Mouse (Mus musculus): ENCODE results near the gene Nsg1. TPM values are rescaled to one million over a fixed set of nuclear protein-coding genes. Genes with fewer than 3 reads are reported as not detected.
A peak's percentile ranks its signal among the peaks of the same experiment; 100 is the strongest.

Gene Nsg1
- polyA plus RNA-seq (2012; fragmentation: generic; extraction: Trizol) = 39.7 TPM
- long read RNA-seq, experiment 1, transcript Nsg1-201 (5 exons, 2,581 nt) = major isoform, 75 of 93 reads
- long read RNA-seq, experiment 1, partial matches to known transcripts = 11 of 93 reads
- long read RNA-seq, experiment 1, other reads (novel, unspliced or antisense) = 7 of 93 reads
- long read RNA-seq, experiment 2, transcript Nsg1-201 (5 exons, 2,581 nt) = major isoform, 199 of 210 reads
- long read RNA-seq, experiment 2, partial matches to known transcripts = 7 of 210 reads
- long read RNA-seq, experiment 2, other reads (novel, unspliced or antisense) = 4 of 210 reads

- peak within 1 kb of the TSS; percentile 19 for H3ac ChIP-seq (ENCODE audit: control insufficient read depth, insufficient read length, low read depth)
- TF ChIP-seq CTCF (IDR thresholded peaks at IDR 0.05; ENCODE audit: control insufficient read depth, insufficient read depth, insufficient read length) (no peak), MYOD1 (IDR thresholded peaks at IDR 0.05; ENCODE audit: control insufficient read depth, insufficient read length, low read depth) (no peak), USF1 (IDR thresholded peaks at IDR 0.05; ENCODE audit: low read depth) (no peak), MAX (IDR thresholded peaks at IDR 0.05) (no peak), CEBPB (IDR thresholded peaks at IDR 0.05; ENCODE audit: low read depth) (no peak), MYOG (IDR thresholded peaks at IDR 0.05; ENCODE audit: control insufficient read depth, extremely low read depth, insufficient read length) (no peak), FOSL1 (IDR thresholded peaks at IDR 0.05; ENCODE audit: insufficient read depth, low read length, poor library complexity, severe bottlenecking) (no peak)
- no peaks in the 10 kb centered on the region for H3K79me3 ChIP-seq (ENCODE audit: low read depth)
- peak within 1 kb of the TSS; percentile 21 for H3K4me3 ChIP-seq (ENCODE audit: insufficient read depth, poor library complexity, severe bottlenecking)
- no peaks in the 10 kb centered on the region for H3K27me3 ChIP-seq (ENCODE audit: control insufficient read depth, insufficient read depth, insufficient read length)
- no peaks in the 10 kb centered on the region for H3K36me3 ChIP-seq (ENCODE audit: control insufficient read depth, insufficient read depth)
- H3K79me2 ChIP-seq (ENCODE audit: control insufficient read depth, insufficient read depth) = no peaks in the 10 kb centered on the region
These were observed at the start of gene Nsg1 for GRCm38 (mm10) chr5:38159634-38160413. TSS of gene Nsg1 (minus strand) at chr5:38159907.

- Histone ChIP-seq H3K4me3 (ENCODE audit: insufficient read depth, poor library complexity, severe bottlenecking) (no peak overlapping the region), H3K36me3 (ENCODE audit: control insufficient read depth, insufficient read depth) (peaks cover 29% of the 10 kb centered on the region), H3K79me3 (ENCODE audit: low read depth) (no peaks in the 10 kb centered on the region), H3K79me2 (ENCODE audit: control insufficient read depth, insufficient read depth) (no peaks in the 10 kb centered on the region), H3K27me3 (ENCODE audit: control insufficient read depth, insufficient read depth, insufficient read length) (no peaks in the 10 kb centered on the region), H3ac (ENCODE audit: control insufficient read depth, insufficient read length, low read depth) (no peak overlapping the region)
- TF ChIP-seq CTCF (IDR thresholded peaks at IDR 0.05; ENCODE audit: control insufficient read depth, insufficient read depth, insufficient read length) (no peak), MYOD1 (IDR thresholded peaks at IDR 0.05; ENCODE audit: control insufficient read depth, insufficient read length, low read depth) (no peak), FOSL1 (IDR thresholded peaks at IDR 0.05; ENCODE audit: insufficient read depth, low read length, poor library complexity, severe bottlenecking) (no peak), CEBPB (IDR thresholded peaks at IDR 0.05; ENCODE audit: low read depth) (no peak), USF1 (IDR thresholded peaks at IDR 0.05; ENCODE audit: low read depth) (no peak), MAX (IDR thresholded peaks at IDR 0.05) (no peak), MYOG (IDR thresholded peaks at IDR 0.05; ENCODE audit: control insufficient read depth, extremely low read depth, insufficient read length) (no peak)
These were observed 49.3 kb upstream of the Nsg1 start for GRCm38 (mm10) chr5:38208985-38209384.

GRCm38 (mm10) chr5:38205303-38205726 is 45.6 kb upstream of the Nsg1 start:
- Histone ChIP-seq H3K27me3 (ENCODE audit: control insufficient read depth, insufficient read depth, insufficient read length) (no peaks in the 10 kb centered on the region), H3K79me2 (ENCODE audit: control insufficient read depth, insufficient read depth) (no peaks in the 10 kb centered on the region), H3K36me3 (ENCODE audit: control insufficient read depth, insufficient read depth) (peaks cover 11% of the 10 kb centered on the region), H3K4me3 (ENCODE audit: insufficient read depth, poor library complexity, severe bottlenecking) (no peak overlapping the region), H3K79me3 (ENCODE audit: low read depth) (no peaks in the 10 kb centered on the region), H3ac (ENCODE audit: control insufficient read depth, insufficient read length, low read depth) (no peak overlapping the region)
- TF ChIP-seq USF1 (IDR thresholded peaks at IDR 0.05; ENCODE audit: low read depth) (no peak), MYOD1 (IDR thresholded peaks at IDR 0.05; ENCODE audit: control insufficient read depth, insufficient read length, low read depth) (no peak), CEBPB (IDR thresholded peaks at IDR 0.05; ENCODE audit: low read depth) (no peak), CTCF (IDR thresholded peaks at IDR 0.05; ENCODE audit: control insufficient read depth, insufficient read depth, insufficient read length) (no peak), MAX (IDR thresholded peaks at IDR 0.05) (no peak), MYOG (IDR thresholded peaks at IDR 0.05; ENCODE audit: control insufficient read depth, extremely low read depth, insufficient read length) (no peak), FOSL1 (IDR thresholded peaks at IDR 0.05; ENCODE audit: insufficient read depth, low read length, poor library complexity, severe bottlenecking) (no peak)

- Histone ChIP-seq H3K4me3 (ENCODE audit: insufficient read depth, poor library complexity, severe bottlenecking) (no peak overlapping the region), H3K79me3 (ENCODE audit: low read depth) (no peaks in the 10 kb centered on the region), H3K27me3 (ENCODE audit: control insufficient read depth, insufficient read depth, insufficient read length) (no peaks in the 10 kb centered on the region), H3K79me2 (ENCODE audit: control insufficient read depth, insufficient read depth) (no peaks in the 10 kb centered on the region), H3K36me3 (ENCODE audit: control insufficient read depth, insufficient read depth) (peaks cover 2% of the 10 kb centered on the region), H3ac (ENCODE audit: control insufficient read depth, insufficient read length, low read depth) (no peak overlapping the region)
- TF ChIP-seq USF1 (IDR thresholded peaks at IDR 0.05; ENCODE audit: low read depth) (no peak), MAX (IDR thresholded peaks at IDR 0.05) (no peak), FOSL1 (IDR thresholded peaks at IDR 0.05; ENCODE audit: insufficient read depth, low read length, poor library complexity, severe bottlenecking) (no peak), MYOD1 (IDR thresholded peaks at IDR 0.05; ENCODE audit: control insufficient read depth, insufficient read length, low read depth) (no peak), CTCF (IDR thresholded peaks at IDR 0.05; ENCODE audit: control insufficient read depth, insufficient read depth, insufficient read length) (no peak), MYOG (IDR thresholded peaks at IDR 0.05; ENCODE audit: control insufficient read depth, extremely low read depth, insufficient read length) (no peak), CEBPB (IDR thresholded peaks at IDR 0.05; ENCODE audit: low read depth) (no peak)
These were observed 40.0 kb upstream of the Nsg1 start for GRCm38 (mm10) chr5:38199686-38200085.

GRCm38 (mm10) chr5:38197482-38197823 is 37.7 kb upstream of the Nsg1 start:
- Histone ChIP-seq H3K79me3 (ENCODE audit: low read depth) (no peaks in the 10 kb centered on the region), H3K4me3 (ENCODE audit: insufficient read depth, poor library complexity, severe bottlenecking) (no peak overlapping the region), H3K79me2 (ENCODE audit: control insufficient read depth, insufficient read depth) (no peaks in the 10 kb centered on the region), H3K36me3 (ENCODE audit: control insufficient read depth, insufficient read depth) (peaks cover 2% of the 10 kb centered on the region), H3K27me3 (ENCODE audit: control insufficient read depth, insufficient read depth, insufficient read length) (no peaks in the 10 kb centered on the region), H3ac (ENCODE audit: control insufficient read depth, insufficient read length, low read depth) (no peak overlapping the region)
- peak; percentile 90 for TF ChIP-seq CTCF (IDR thresholded peaks at IDR 0.05; ENCODE audit: control insufficient read depth, insufficient read depth, insufficient read length)
- no peak for TF ChIP-seq USF1 (IDR thresholded peaks at IDR 0.05; ENCODE audit: low read depth)
